Mouse (Mus musculus): ENCODE measurements around the gene 1700030J22Rik.

DNA sequence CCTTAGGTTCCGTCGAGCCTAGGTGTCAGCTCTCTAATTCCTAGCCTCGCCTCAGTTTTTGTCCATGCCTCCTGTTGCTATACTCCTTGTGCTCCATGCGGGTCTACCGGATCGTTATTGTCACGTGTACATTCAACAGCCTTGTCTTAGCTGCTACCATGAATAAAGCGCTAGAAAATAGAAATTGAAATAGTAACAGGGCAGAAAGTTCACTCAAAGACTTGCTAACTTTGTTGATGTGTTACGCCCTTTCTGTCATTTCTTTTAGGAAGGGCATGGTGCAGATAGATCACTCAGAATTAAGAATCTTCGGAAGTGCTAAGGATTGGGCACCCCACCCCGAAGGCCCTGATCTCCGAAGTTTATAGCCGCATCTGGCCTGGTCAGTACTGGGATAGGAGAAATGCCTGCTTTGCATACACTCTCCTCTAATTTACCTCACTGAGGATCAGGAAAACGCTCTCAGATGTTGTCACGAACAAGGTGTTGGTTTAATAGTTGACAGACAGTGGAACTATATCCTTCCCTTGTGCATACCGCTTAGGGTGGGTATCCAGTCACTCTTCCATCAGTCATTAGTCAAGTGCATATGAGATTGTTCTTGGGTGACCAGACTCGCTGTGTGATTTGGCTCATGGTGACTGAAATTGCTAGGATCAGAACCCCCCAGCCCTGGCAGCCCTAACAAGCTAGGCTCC lies 56.5 kb downstream of the 1700030J22Rik start:
- TF ChIP-seq CTCF (IDR thresholded peaks at IDR 0.05; ENCODE audit: insufficient read depth, low read depth, low read length) (no peak), POLR2A (IDR thresholded peaks at IDR 0.05; ENCODE audit: insufficient read depth, low read depth, low read length) (no peak)

All from olfactory bulb, adult 2 months (tissue).